Comparison of ENCODE assay signal across 9 mouse cellular contexts in genomic region chr14:12341075-12341788, GRCm38 (mm10). TPM values are rescaled to one million over a fixed set of nuclear protein-coding genes. Genes with fewer than 3 reads are reported as not detected.
DNase-seq lines count a peak whose midpoint lies in the region; ATAC-seq and TF ChIP-seq lines count a peak whose summit lies in the region.
"Had no signal": no experiment of that assay in that cellular context is flagged by ENCODE, and none has a peak within 500 bp of the region (broad histone marks: within the 10 kb centered on the region; RNA-seq: fewer than 3 reads in every experiment).

No protein-coding gene starts in this region.

- intact Hi-C loops in heart, adult 2 months (cut with DNase I), result no loop called here

- H3K4me3 ChIP-seq in heart, adult 2 months, result no peak overlapping the region; the same call in 1 of the 2 replicates
- H3K4me3 ChIP-seq in E14TG2a.4 (replicated peaks; ENCODE audit: low read length), result peak overlapping the region; percentile 49
- H3K4me3 ChIP-seq in embryonic facial prominence, embryonic 12.5 days, result no peak overlapping the region
- H3K4me3 ChIP-seq in limb, embryonic 11.5 days (ENCODE audit: low read depth, low read length), result no peak overlapping the region

- WGBS in heart, adult 2 months, result 2% methylated on average over 42 of the region's 42 CpGs
- WGBS in embryonic facial prominence, embryonic 12.5 days, result under 1% methylated on average over 42 of the region's 42 CpGs
- under 1% methylated on average over 42 of the region's 42 CpGs for WGBS in limb, embryonic 11.5 days

- H3K4me2 ChIP-seq in embryonic facial prominence, embryonic 12.5 days (replicated peaks), result peak overlapping the region; percentile 26; the same call in 1 of the 2 replicates
- H3K4me2 ChIP-seq in limb, embryonic 11.5 days (ENCODE audit: low read depth, severe bottlenecking), result no peak overlapping the region

- peaks cover 53% of the 10 kb centered on the region for H3K27me3 ChIP-seq in heart, adult 2 months (ENCODE audit: control insufficient read depth, insufficient read depth, low read length)
- H3K27me3 ChIP-seq in E14TG2a.4 (ENCODE audit: insufficient read depth, low read length), result peaks cover 95% of the 10 kb centered on the region
- H3K27me3 ChIP-seq in embryonic facial prominence, embryonic 12.5 days, result peaks cover 94% of the 10 kb centered on the region
- H3K27me3 ChIP-seq in limb, embryonic 11.5 days (ENCODE audit: control insufficient read depth, insufficient read depth, low read length), result peaks cover 84% of the 10 kb centered on the region

- no peaks in the 10 kb centered on the region for H3K79me2 ChIP-seq in heart, adult 2 months (replicated peaks; ENCODE audit: control insufficient read depth, insufficient read depth, low read length)

- H3K36me3 ChIP-seq in heart, adult 2 months (ENCODE audit: control insufficient read depth, insufficient read depth, low read length), result no peaks in the 10 kb centered on the region
- H3K36me3 ChIP-seq in E14TG2a.4 (ENCODE audit: insufficient read depth, low read length), result no peaks in the 10 kb centered on the region
- no peaks in the 10 kb centered on the region for H3K36me3 ChIP-seq in embryonic facial prominence, embryonic 12.5 days
- H3K36me3 ChIP-seq in limb, embryonic 11.5 days (ENCODE audit: control insufficient read depth, insufficient read depth, low read length), result no peaks in the 10 kb centered on the region
- H3K36me3 ChIP-seq: G1E had no signal

- no peak overlapping the region for H3K9ac ChIP-seq in heart, adult 2 months (ENCODE audit: low read depth, low read length)
- no peak overlapping the region for H3K9ac ChIP-seq in embryonic facial prominence, embryonic 12.5 days
- no peak overlapping the region for H3K9ac ChIP-seq in limb, embryonic 11.5 days (ENCODE audit: low read length)

- no peak for TF ChIP-seq EP300 in heart, adult 2 months (IDR thresholded peaks at IDR 0.05; ENCODE audit: insufficient read depth, low read depth, low read length)

- no peaks in the 10 kb centered on the region for H3K4me1 ChIP-seq in heart, adult 2 months (ENCODE audit: control insufficient read depth, insufficient read depth, low read length)
- peaks cover 80% of the 10 kb centered on the region for H3K4me1 ChIP-seq in E14TG2a.4 (replicated peaks; ENCODE audit: low read depth, low read length)
- peaks cover 20% of the 10 kb centered on the region for H3K4me1 ChIP-seq in embryonic facial prominence, embryonic 12.5 days
- H3K4me1 ChIP-seq in limb, embryonic 11.5 days (ENCODE audit: control insufficient read depth, insufficient read depth, low read length), result peaks cover 19% of the 10 kb centered on the region; the same call in 1 of the 2 replicates

- no peak for TF ChIP-seq POLR2A in heart, adult 2 months (IDR thresholded peaks at IDR 0.05; ENCODE audit: insufficient read depth, low read depth, low read length)

- DNase-seq in heart, adult 2 months, result no peak
- no peak for DNase-seq in heart, postnatal 4 days
- peak; percentile 63 for DNase-seq in limb, embryonic 11.5 days (ENCODE audit: low spot score)
- DNase-seq in spleen, postnatal 10 days (ENCODE audit: low spot score in 2 of 2), result no peak
- no peak for DNase-seq in frontal cortex, postnatal 10 days (ENCODE audit: low spot score in 2 of 2)
- DNase-seq in cerebellum, adult 11-12 months, result no peak

- H3K27ac ChIP-seq in heart, adult 2 months, result no peak overlapping the region
- H3K27ac ChIP-seq in embryonic facial prominence, embryonic 12.5 days, result no peak overlapping the region
- H3K27ac ChIP-seq in limb, embryonic 11.5 days (replicated peaks; ENCODE audit: low read depth, low read length), result no peak overlapping the region

- no peak for ATAC-seq in embryonic facial prominence, embryonic 12.5 days (ENCODE audit: insufficient number of reproducible peaks, insufficient read depth, low FRiP score, low TSS enrichment)
- ATAC-seq in limb, embryonic 11.5 days (ENCODE audit: insufficient number of reproducible peaks, low FRiP score, low TSS enrichment, low read depth), result no peak

- peak; percentile 26 for TF ChIP-seq CTCF in heart, adult 2 months (IDR thresholded peaks at IDR 0.05)
- no peak for TF ChIP-seq CTCF in E14TG2a.4 (conservative IDR thresholded peaks at IDR 0.05; ENCODE audit: low read length)

- H3K9me3 ChIP-seq in E14TG2a.4 (ENCODE audit: low read length), result no peaks in the 10 kb centered on the region
- no peaks in the 10 kb centered on the region for H3K9me3 ChIP-seq in embryonic facial prominence, embryonic 12.5 days
- H3K9me3 ChIP-seq in limb, embryonic 11.5 days (ENCODE audit: control insufficient read depth, low read length), result no peaks in the 10 kb centered on the region

RNA-seq across cellular contexts. Expression of gene Fezf2, which starts 6.8 kb away (rescaled TPM):
- total RNA-seq in heart, adult 2 months (2021), result not detected
- not detected in 2 replicates for polyA plus RNA-seq in heart, adult 2 months (2012; rRNA removed)
- total RNA-seq in heart, postnatal 4 days (2021), result not detected
- polyA plus RNA-seq in embryonic facial prominence, embryonic 12.5 days (2016; fragmentation: Nextera tagmentation; extraction: Ambion mirVana), result 2.7 and 2.9 TPM in 2 replicates
- polyA plus RNA-seq in limb, embryonic 11.5 days (2014; fragmentation: Nextera tagmentation; extraction: Ambion mirVana), result 0.17 TPM in 1 of 2 replicates, not detected in the other
- polyA plus RNA-seq: G1E had no signal

RNA-seq across cellular contexts. Expression of gene 3830406C13Rik, which starts 57.3 kb away (rescaled TPM):
- 10 to 100 TPM; 18.1 to 18.6 TPM for total RNA-seq in heart, adult 2 months (2021)
- 8.2 and 16.9 TPM in 2 replicates for polyA plus RNA-seq in heart, adult 2 months (2012; rRNA removed)
- total RNA-seq in heart, postnatal 4 days (2021), result 10 to 100 TPM; 21.8 to 22.4 TPM
- 44.0 and 45.3 TPM in 2 replicates for polyA plus RNA-seq in embryonic facial prominence, embryonic 12.5 days (2016; fragmentation: Nextera tagmentation; extraction: Ambion mirVana)
- 25.1 and 25.6 TPM in 2 replicates for polyA plus RNA-seq in limb, embryonic 11.5 days (2014; fragmentation: Nextera tagmentation; extraction: Ambion mirVana)

RNA-seq across cellular contexts. Expression of gene Gm49355, which starts 57.5 kb away (rescaled TPM):
- under 1 TPM in 1 of 2 experiments, not detected in 1; 0.07 TPM for total RNA-seq in heart, adult 2 months (2021)
- 0.18 and 0.26 TPM in 2 replicates for polyA plus RNA-seq in heart, adult 2 months (2012; rRNA removed)
- under 1 TPM; 0.14 to 0.19 TPM for total RNA-seq in heart, postnatal 4 days (2021)
- polyA plus RNA-seq in embryonic facial prominence, embryonic 12.5 days (2016; fragmentation: Nextera tagmentation; extraction: Ambion mirVana), result 0.08 and 0.15 TPM in 2 replicates
- polyA plus RNA-seq in limb, embryonic 11.5 days (2014; fragmentation: Nextera tagmentation; extraction: Ambion mirVana), result 0.04 TPM in 1 of 2 replicates, not detected in the other
- polyA plus RNA-seq: G1E had no signal
